Mouse (Mus musculus): ENCODE results near the gene Zfand2b. TPM values are rescaled to one million over a fixed set of nuclear protein-coding genes. Genes with fewer than 3 reads are reported as not detected.

Zfand2b gene
- polyA plus RNA-seq, 1 experiment, result 7.1 TPM

- Histone ChIP-seq H3K27ac (ENCODE audit: control insufficient read depth, insufficient read depth, low read depth, low read length) (no peak overlapping the region), H3K4me3 (ENCODE audit: control insufficient read depth, low read depth, low read length) (no peak overlapping the region), H3K27me3 (ENCODE audit: control insufficient read depth, insufficient read depth, low read length) (no peaks in the 10 kb centered on the region), H3K36me3 (ENCODE audit: control insufficient read depth, insufficient read depth, low read length) (no peaks in the 10 kb centered on the region), H3K4me1 (ENCODE audit: control insufficient read depth, insufficient read depth, low read length) (peaks cover 4% of the 10 kb centered on the region)
- TF ChIP-seq CTCF (IDR thresholded peaks at IDR 0.05; ENCODE audit: control insufficient read depth, insufficient read depth, insufficient replicate concordance, low read depth, low read length) (no peak), POLR2A (IDR thresholded peaks at IDR 0.05; ENCODE audit: control insufficient read depth, low read depth, low read length) (no peak)
Measured at GRCm38 (mm10) chr1:75136293-75136692, 32.2 kb upstream of the Zfand2b start.

GRCm38 (mm10) chr1:75136730-75137129, 31.7 kb upstream of the Zfand2b start:
- no peak overlapping the region for H3K27ac ChIP-seq (ENCODE audit: control insufficient read depth, insufficient read depth, low read depth, low read length)
- H3K36me3 ChIP-seq (ENCODE audit: control insufficient read depth, insufficient read depth, low read length), result no peaks in the 10 kb centered on the region
- TF ChIP-seq POLR2A (IDR thresholded peaks at IDR 0.05; ENCODE audit: control insufficient read depth, low read depth, low read length) (no peak), CTCF (IDR thresholded peaks at IDR 0.05; ENCODE audit: control insufficient read depth, insufficient read depth, insufficient replicate concordance, low read depth, low read length) (no peak)

GRCm38 (mm10) chr1:75138448-75138847, 30.0 kb upstream of the Zfand2b start:
- Histone ChIP-seq H3K27ac (ENCODE audit: control insufficient read depth, insufficient read depth, low read depth, low read length) (no peak overlapping the region), H3K4me3 (ENCODE audit: control insufficient read depth, low read depth, low read length) (no peak overlapping the region), H3K4me1 (ENCODE audit: control insufficient read depth, insufficient read depth, low read length) (peaks cover 6% of the 10 kb centered on the region), H3K36me3 (ENCODE audit: control insufficient read depth, insufficient read depth, low read length) (no peaks in the 10 kb centered on the region), H3K27me3 (ENCODE audit: control insufficient read depth, insufficient read depth, low read length) (no peaks in the 10 kb centered on the region)
- no peak for TF ChIP-seq POLR2A (IDR thresholded peaks at IDR 0.05; ENCODE audit: control insufficient read depth, low read depth, low read length)

More at GRCm38 (mm10) chr1:75136730-75137129, 31.7 kb upstream of the Zfand2b start:
- Histone ChIP-seq H3K27me3 (ENCODE audit: control insufficient read depth, insufficient read depth, low read length) (no peaks in the 10 kb centered on the region), H3K4me3 (ENCODE audit: control insufficient read depth, low read depth, low read length) (no peak overlapping the region), H3K4me1 (ENCODE audit: control insufficient read depth, insufficient read depth, low read length) (peaks cover 4% of the 10 kb centered on the region)

GRCm38 (mm10) chr1:75140601-75141190, 27.8 kb upstream of the Zfand2b start:
- Histone ChIP-seq H3K4me1 (ENCODE audit: control insufficient read depth, insufficient read depth, low read length) (peaks cover 11% of the 10 kb centered on the region), H3K4me3 (ENCODE audit: control insufficient read depth, low read depth, low read length) (peak overlapping the region; percentile 87), H3K36me3 (ENCODE audit: control insufficient read depth, insufficient read depth, low read length) (no peaks in the 10 kb centered on the region), H3K27ac (ENCODE audit: control insufficient read depth, insufficient read depth, low read depth, low read length) (peak overlapping the region; percentile 95), H3K27me3 (ENCODE audit: control insufficient read depth, insufficient read depth, low read length) (no peaks in the 10 kb centered on the region)
- TF ChIP-seq CTCF (IDR thresholded peaks at IDR 0.05; ENCODE audit: control insufficient read depth, insufficient read depth, insufficient replicate concordance, low read depth, low read length) (no peak), POLR2A (IDR thresholded peaks at IDR 0.05; ENCODE audit: control insufficient read depth, low read depth, low read length) (no peak)

DNA sequence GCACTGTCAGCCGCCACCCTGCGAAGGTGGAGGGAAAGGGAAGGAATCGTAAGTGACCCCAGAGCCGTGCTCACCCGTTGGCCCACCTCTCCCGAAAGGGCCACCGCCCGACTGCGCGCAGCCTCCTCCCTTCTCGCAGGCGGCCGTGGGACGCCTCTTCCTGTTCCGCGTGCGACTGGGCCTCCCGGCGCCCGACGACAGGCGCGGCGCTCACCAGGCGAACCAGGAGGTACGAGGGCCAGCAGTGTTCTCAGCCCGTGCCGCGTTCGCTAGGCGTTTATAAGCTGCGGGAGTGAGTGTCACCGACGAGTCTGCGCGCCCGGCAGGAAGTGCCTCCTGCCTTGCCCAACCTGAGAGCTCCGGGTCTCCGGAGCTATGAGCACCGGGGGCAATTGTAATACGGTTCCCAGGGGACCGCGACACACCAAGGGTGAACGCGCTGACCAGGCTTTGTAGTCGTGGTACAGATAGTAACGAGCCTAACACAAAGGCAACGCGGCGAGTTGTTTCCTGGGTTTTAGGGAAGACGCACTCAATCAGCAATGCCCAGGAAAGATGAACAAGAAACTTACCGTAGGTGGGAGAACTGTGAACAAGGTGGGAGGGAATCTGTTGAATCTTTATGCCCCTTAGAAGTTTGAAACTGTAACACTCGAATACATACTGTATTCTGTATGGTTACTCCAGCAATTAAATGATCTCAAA, 26.8 kb upstream of the Zfand2b start:
- Histone ChIP-seq H3K36me3 (ENCODE audit: control insufficient read depth, insufficient read depth, low read length) (peaks cover 1% of the 10 kb centered on the region; the same call in 1 of the 2 replicates), H3K27ac (ENCODE audit: control insufficient read depth, insufficient read depth, low read depth, low read length) (peak overlapping the region; percentile 95), H3K4me3 (ENCODE audit: control insufficient read depth, low read depth, low read length) (peak overlapping the region; percentile 87)

DNA sequence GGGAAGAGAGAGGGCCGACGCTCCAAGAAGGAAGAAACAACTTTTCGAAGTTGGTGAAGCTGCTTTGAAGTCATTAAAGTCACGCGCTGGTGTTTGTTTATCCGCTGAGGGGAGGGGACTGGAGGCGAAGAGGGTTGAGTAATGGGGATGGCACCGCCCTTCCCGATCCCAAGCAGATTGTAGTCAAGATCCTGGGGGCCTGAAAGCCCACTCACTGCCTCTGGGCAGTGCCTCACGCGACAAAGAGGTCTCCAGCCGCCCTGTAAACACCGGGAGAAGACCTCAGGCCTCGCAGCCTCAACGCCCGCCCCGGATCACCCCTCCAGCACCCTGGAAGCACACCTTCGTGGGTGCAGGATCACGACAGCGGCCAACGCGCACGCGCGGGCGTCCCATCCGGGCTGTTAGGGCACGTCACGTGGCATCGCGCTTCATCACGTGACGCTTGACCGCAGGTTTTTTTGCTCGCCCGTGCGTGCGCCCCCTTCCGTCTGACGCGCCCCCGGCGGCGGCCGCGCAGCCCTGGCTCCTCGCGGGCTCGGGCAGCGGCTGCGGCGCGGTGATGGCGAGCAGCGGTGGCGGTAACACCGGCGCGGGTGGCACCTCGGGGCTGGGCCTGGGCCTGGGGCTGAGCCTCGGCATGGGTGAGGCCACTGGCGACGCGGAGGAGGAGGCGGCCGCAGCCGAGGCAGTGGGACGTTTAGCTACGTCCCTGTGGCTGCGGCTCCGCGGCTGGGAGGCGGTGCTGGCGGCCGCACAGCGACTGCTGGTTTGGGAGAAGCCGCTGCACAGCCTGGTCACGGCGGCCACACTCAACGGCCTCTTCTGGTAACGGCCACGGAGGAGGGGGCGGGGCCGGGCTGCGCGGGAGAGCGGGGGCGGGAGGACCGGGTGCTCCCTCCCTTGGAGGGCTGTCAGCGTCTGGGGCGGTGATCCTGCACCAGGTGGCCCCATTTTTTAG, 25.9 kb upstream of the Zfand2b start, which contains the start of the genes Cnppd1 and Retreg2:
TSS of gene Cnppd1 (minus strand) at position 411 of the 961 bp plus-strand sequence.
TSS of gene Retreg2 (plus strand) at position 478 of the 961 bp plus-strand sequence.
- peak within 1 kb of the TSS; percentile 87 for H3K4me3 ChIP-seq (ENCODE audit: control insufficient read depth, low read depth, low read length)
- peaks cover 3% of the 10 kb centered on the region for H3K36me3 ChIP-seq (ENCODE audit: control insufficient read depth, insufficient read depth, low read length)
- H3K27me3 ChIP-seq (ENCODE audit: control insufficient read depth, insufficient read depth, low read length), result no peaks in the 10 kb centered on the region
- TF ChIP-seq POLR2A (IDR thresholded peaks at IDR 0.05; ENCODE audit: control insufficient read depth, low read depth, low read length) (peak; percentile 96), CTCF (IDR thresholded peaks at IDR 0.05; ENCODE audit: control insufficient read depth, insufficient read depth, insufficient replicate concordance, low read depth, low read length) (peak; percentile 47; the same call in 1 of the 2 replicates)
- peaks cover 11% of the 10 kb centered on the region for H3K4me1 ChIP-seq (ENCODE audit: control insufficient read depth, insufficient read depth, low read length)
- peak within 1 kb of the TSS; percentile 95 for H3K27ac ChIP-seq (ENCODE audit: control insufficient read depth, insufficient read depth, low read depth, low read length)

More for the DNA sequence above, 26.8 kb upstream of the Zfand2b start:
- Histone ChIP-seq H3K27me3 (ENCODE audit: control insufficient read depth, insufficient read depth, low read length) (no peaks in the 10 kb centered on the region), H3K4me1 (ENCODE audit: control insufficient read depth, insufficient read depth, low read length) (peaks cover 11% of the 10 kb centered on the region)
- TF ChIP-seq CTCF (IDR thresholded peaks at IDR 0.05; ENCODE audit: control insufficient read depth, insufficient read depth, insufficient replicate concordance, low read depth, low read length), result peak; percentile 19; the same call in 1 of the 2 replicates
- TF ChIP-seq POLR2A (IDR thresholded peaks at IDR 0.05; ENCODE audit: control insufficient read depth, low read depth, low read length), result no peak

Data from testis, adult 2 months (tissue).